Mouse (Mus musculus): ENCODE measurements around the gene Ehd1. TPM values are rescaled to one million over a fixed set of nuclear protein-coding genes. Genes with fewer than 3 reads are reported as not detected.

Ehd1 gene
- total RNA-seq, 1 experiment = 162 TPM

GRCm38 (mm10) chr19:6284502-6284901, 8.0 kb downstream of the Ehd1 start:
- DNase-seq (ENCODE audit: low read depth, low spot score) = no peak
- H3K4me3 ChIP-seq (ENCODE audit: insufficient read depth in 1 of 2, low read depth in 1 of 2, low read length in 2 of 2, poor library complexity in 1 of 2, severe bottlenecking in 1 of 2) = no peak overlapping the region
- peaks cover 44% of the 10 kb centered on the region for H3K36me3 ChIP-seq (ENCODE audit: control insufficient read depth, insufficient read depth, low read length, poor library complexity, severe bottlenecking)
- peak overlapping the region; percentile 14; the same call in 1 of the 2 replicates for H3K9ac ChIP-seq (ENCODE audit: insufficient read depth, low read depth, low read length, poor library complexity, severe bottlenecking)
- no peak for TF ChIP-seq HCFC1 (IDR thresholded peaks at IDR 0.05; ENCODE audit: borderline replicate concordance, insufficient read depth, low read length)
- no peak for TF ChIP-seq ZNF384 (IDR thresholded peaks at IDR 0.05; ENCODE audit: low read depth, low read length)
- TF ChIP-seq CHD2 (IDR thresholded peaks at IDR 0.05; ENCODE audit: low read depth, low read length) = no peak
- TF ChIP-seq ZC3H11A (IDR thresholded peaks at IDR 0.05; ENCODE audit: borderline replicate concordance, low read depth, low read length) = no peak
- no peak for TF ChIP-seq MAFK (IDR thresholded peaks at IDR 0.05; ENCODE audit: insufficient read depth, low read depth, low read length)
- in situ Hi-C loops (cut with MboI; ENCODE audit: low sequenced_read_pairs in 2 of 2, unreplicated experiment in 2 of 2) = no loop called here
- no peak overlapping the region for H3K27ac ChIP-seq (ENCODE audit: insufficient read depth, low read depth, low read length, poor library complexity, severe bottlenecking)
- peaks cover 0 to 7% of the 10 kb centered on the region in 2 experiments; a peak in 2 of 4 replicates for H3K4me1 ChIP-seq (ENCODE audit: control insufficient read depth in 2 of 2, insufficient read depth in 2 of 2, low read length in 2 of 2, poor library complexity in 1 of 2)
- no peaks in the 10 kb centered on the region for H3K9me3 ChIP-seq (ENCODE audit: control insufficient read depth, insufficient read depth, low read depth, low read length)

- H3K27ac ChIP-seq (ENCODE audit: insufficient read depth, low read depth, low read length, poor library complexity, severe bottlenecking) = no peak overlapping the region
These were observed 8.7 kb downstream of the Ehd1 start for GRCm38 (mm10) chr19:6285226-6285625.

GRCm38 (mm10) chr19:6285632-6286433, 9.3 kb downstream of the Ehd1 start:
- Histone ChIP-seq H3K36me3 (ENCODE audit: control insufficient read depth, insufficient read depth, low read length, poor library complexity, severe bottlenecking) (peaks cover 40% of the 10 kb centered on the region), H3K4me1 (ENCODE audit: control insufficient read depth in 2 of 2, insufficient read depth in 2 of 2, low read length in 2 of 2, poor library complexity in 1 of 2) (peaks cover 0 to 15% of the 10 kb centered on the region in 2 experiments; a peak in 2 of 4 replicates), H3K9me3 (ENCODE audit: control insufficient read depth, insufficient read depth, low read depth, low read length) (no peaks in the 10 kb centered on the region), H3K9ac (ENCODE audit: insufficient read depth, low read depth, low read length, poor library complexity, severe bottlenecking) (no peak overlapping the region), H3K27ac (ENCODE audit: insufficient read depth, low read depth, low read length, poor library complexity, severe bottlenecking) (no peak overlapping the region), H3K4me3 (ENCODE audit: insufficient read depth in 1 of 2, low read depth in 1 of 2, low read length in 2 of 2, poor library complexity in 1 of 2, severe bottlenecking in 1 of 2) (no peak overlapping the region)
- DNase-seq (ENCODE audit: low read depth, low spot score) = no peak
- in situ Hi-C loops (cut with MboI; ENCODE audit: low sequenced_read_pairs in 2 of 2, unreplicated experiment in 2 of 2) = no loop called here
- TF ChIP-seq CHD2 (IDR thresholded peaks at IDR 0.05; ENCODE audit: low read depth, low read length) (no peak), ZC3H11A (IDR thresholded peaks at IDR 0.05; ENCODE audit: borderline replicate concordance, low read depth, low read length) (no peak), MAFK (IDR thresholded peaks at IDR 0.05; ENCODE audit: insufficient read depth, low read depth, low read length) (no peak), ZNF384 (IDR thresholded peaks at IDR 0.05; ENCODE audit: low read depth, low read length) (no peak), HCFC1 (IDR thresholded peaks at IDR 0.05; ENCODE audit: borderline replicate concordance, insufficient read depth, low read length) (no peak)

More at GRCm38 (mm10) chr19:6285226-6285625, 8.7 kb downstream of the Ehd1 start:
- H3K4me1 ChIP-seq (ENCODE audit: control insufficient read depth in 2 of 2, insufficient read depth in 2 of 2, low read length in 2 of 2, poor library complexity in 1 of 2) = peaks cover 0 to 13% of the 10 kb centered on the region in 2 experiments; a peak in 2 of 4 replicates
- no peak overlapping the region for H3K4me3 ChIP-seq (ENCODE audit: insufficient read depth in 1 of 2, low read depth in 1 of 2, low read length in 2 of 2, poor library complexity in 1 of 2, severe bottlenecking in 1 of 2)
- no peak overlapping the region for H3K9ac ChIP-seq (ENCODE audit: insufficient read depth, low read depth, low read length, poor library complexity, severe bottlenecking)
- no peak for TF ChIP-seq MAFK (IDR thresholded peaks at IDR 0.05; ENCODE audit: insufficient read depth, low read depth, low read length)
- no peak for TF ChIP-seq CHD2 (IDR thresholded peaks at IDR 0.05; ENCODE audit: low read depth, low read length)
- no peak for TF ChIP-seq ZNF384 (IDR thresholded peaks at IDR 0.05; ENCODE audit: low read depth, low read length)
- TF ChIP-seq ZC3H11A (IDR thresholded peaks at IDR 0.05; ENCODE audit: borderline replicate concordance, low read depth, low read length) = no peak
- TF ChIP-seq HCFC1 (IDR thresholded peaks at IDR 0.05; ENCODE audit: borderline replicate concordance, insufficient read depth, low read length) = no peak
- in situ Hi-C loops (cut with MboI; ENCODE audit: low sequenced_read_pairs in 2 of 2, unreplicated experiment in 2 of 2) = no loop called here
- H3K36me3 ChIP-seq (ENCODE audit: control insufficient read depth, insufficient read depth, low read length, poor library complexity, severe bottlenecking) = peaks cover 44% of the 10 kb centered on the region
- DNase-seq (ENCODE audit: low read depth, low spot score) = no peak
- H3K9me3 ChIP-seq (ENCODE audit: control insufficient read depth, insufficient read depth, low read depth, low read length) = no peaks in the 10 kb centered on the region

GRCm38 (mm10) chr19:6286434-6287401, 10.2 kb downstream of the Ehd1 start:
- Histone ChIP-seq H3K27ac (ENCODE audit: insufficient read depth, low read depth, low read length, poor library complexity, severe bottlenecking) (no peak overlapping the region), H3K9ac (ENCODE audit: insufficient read depth, low read depth, low read length, poor library complexity, severe bottlenecking) (no peak overlapping the region), H3K4me3 (ENCODE audit: insufficient read depth in 1 of 2, low read depth in 1 of 2, low read length in 2 of 2, poor library complexity in 1 of 2, severe bottlenecking in 1 of 2) (no peak overlapping the region), H3K9me3 (ENCODE audit: control insufficient read depth, insufficient read depth, low read depth, low read length) (no peaks in the 10 kb centered on the region), H3K4me1 (ENCODE audit: control insufficient read depth in 2 of 2, insufficient read depth in 2 of 2, low read length in 2 of 2, poor library complexity in 1 of 2) (peaks cover 0 to 17% of the 10 kb centered on the region in 2 experiments; a peak in 2 of 4 replicates), H3K36me3 (ENCODE audit: control insufficient read depth, insufficient read depth, low read length, poor library complexity, severe bottlenecking) (peaks cover 32% of the 10 kb centered on the region)
- no peak for DNase-seq (ENCODE audit: low read depth, low spot score)
- TF ChIP-seq CHD2 (IDR thresholded peaks at IDR 0.05; ENCODE audit: low read depth, low read length) (no peak), HCFC1 (IDR thresholded peaks at IDR 0.05; ENCODE audit: borderline replicate concordance, insufficient read depth, low read length) (no peak)
- in situ Hi-C loops (cut with MboI; ENCODE audit: low sequenced_read_pairs in 2 of 2, unreplicated experiment in 2 of 2) = no loop called here
